Mouse (Mus musculus): Measurements from ENCODE around the gene Me3.
"Not testable (repeated sequence)": the region's sequence is repeated elsewhere in the genome, so short reads cannot be mapped to it uniquely, and the experiment has no call there.

The Me3 gene

GRCm38 (mm10) chr7:89731115-89731514 lies 98.9 kb downstream of the Me3 start:
- DNase-seq (ENCODE audit: low spot score): not testable (repeated sequence)

- DNase-seq (ENCODE audit: low spot score): no peak
Observed at GRCm38 (mm10) chr7:89748415-89748814, 116.2 kb downstream of the Me3 start.

- no peak for DNase-seq (ENCODE audit: low spot score)
Observed at GRCm38 (mm10) chr7:89749183-89749582, 117.0 kb downstream of the Me3 start.

GRCm38 (mm10) chr7:89766678-89767508 lies 134.7 kb downstream of the Me3 start:
- DNase-seq (ENCODE audit: low spot score): no peak

GRCm38 (mm10) chr7:89769106-89769896 lies 137.1 kb downstream of the Me3 start:
- no peak for DNase-seq (ENCODE audit: low spot score)

GRCm38 (mm10) chr7:89770021-89770420 lies 137.8 kb downstream of the Me3 start:
- no peak for DNase-seq (ENCODE audit: low spot score)

- DNase-seq (ENCODE audit: low spot score): no peak
Observed at GRCm38 (mm10) chr7:89772906-89773305, 140.7 kb downstream of the Me3 start.

- no peak for DNase-seq (ENCODE audit: low spot score)
Observed at GRCm38 (mm10) chr7:89773352-89773921, 141.2 kb downstream of the Me3 start.

GRCm38 (mm10) chr7:89773926-89774325 lies 141.7 kb downstream of the Me3 start:
- no peak for DNase-seq (ENCODE audit: low spot score)

- no peak for DNase-seq (ENCODE audit: low spot score)
Observed at GRCm38 (mm10) chr7:89775848-89776247, 143.7 kb downstream of the Me3 start.

GRCm38 (mm10) chr7:89781391-89781790 lies 149.2 kb downstream of the Me3 start:
- DNase-seq (ENCODE audit: low spot score): no peak

GRCm38 (mm10) chr7:89787735-89788134 lies 155.5 kb downstream of the Me3 start:
- DNase-seq (ENCODE audit: low spot score): no peak

- DNase-seq (ENCODE audit: low spot score): no peak
Observed at GRCm38 (mm10) chr7:89792576-89792975, 160.4 kb downstream of the Me3 start.

- DNase-seq (ENCODE audit: low spot score): no peak
Observed at GRCm38 (mm10) chr7:89795366-89795765, 163.2 kb downstream of the Me3 start.

GRCm38 (mm10) chr7:89796351-89796801 lies 164.2 kb downstream of the Me3 start:
- no peak for DNase-seq (ENCODE audit: low spot score)

GRCm38 (mm10) chr7:89798358-89799020 lies 166.3 kb downstream of the Me3 start:
- DNase-seq (ENCODE audit: low spot score): no peak

GRCm38 (mm10) chr7:89802447-89802846 lies 170.3 kb downstream of the Me3 start:
- no peak for DNase-seq (ENCODE audit: low spot score)

GRCm38 (mm10) chr7:89803966-89804365 lies 171.8 kb downstream of the Me3 start:
- no peak for DNase-seq (ENCODE audit: low spot score)

GRCm38 (mm10) chr7:89809400-89809799 lies 177.2 kb downstream of the Me3 start:
- no peak for DNase-seq (ENCODE audit: low spot score)

GRCm38 (mm10) chr7:89828436-89829065 lies 196.4 kb downstream of the Me3 start:
- DNase-seq (ENCODE audit: low spot score): no peak

GRCm38 (mm10) chr7:89829201-89829600 lies 197.0 kb downstream of the Me3 start:
- no peak for DNase-seq (ENCODE audit: low spot score)

GRCm38 (mm10) chr7:89833521-89833920 lies 201.3 kb downstream of the Me3 start:
- no peak for DNase-seq (ENCODE audit: low spot score)
